Mouse (Mus musculus) embryo, embryonic 11.5 days (tissue): ENCODE measurements around the gene Paqr4.

ENCODE experiments used
- DNase-seq: peaks from one replicate; pipeline ENCODE4 v3.0.0-alpha.2; 2012; ENCODE audit warnings: low read depth, low spot score

Paqr4 gene

DNA sequence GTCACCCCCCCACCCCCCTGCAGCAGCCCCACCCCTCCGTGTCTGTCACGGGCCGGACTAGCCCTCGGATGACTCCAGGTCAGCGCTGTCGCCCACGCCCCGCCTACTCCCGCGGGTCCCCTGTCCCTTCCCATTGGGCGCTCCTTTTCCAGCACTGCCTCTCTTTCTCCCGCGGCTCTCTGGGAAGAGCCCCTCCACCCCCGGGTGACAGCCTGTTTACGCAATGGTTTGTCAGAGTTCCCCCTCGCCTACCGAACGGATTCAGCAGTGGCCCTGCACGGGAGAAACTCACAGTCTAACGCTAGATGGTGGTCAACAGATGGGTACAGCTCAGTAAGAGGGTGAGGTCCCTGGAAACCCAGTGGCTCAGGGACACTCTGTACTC is 13.9 kb downstream of the Paqr4 start:
- peak; percentile 59 for DNase-seq

DNA sequence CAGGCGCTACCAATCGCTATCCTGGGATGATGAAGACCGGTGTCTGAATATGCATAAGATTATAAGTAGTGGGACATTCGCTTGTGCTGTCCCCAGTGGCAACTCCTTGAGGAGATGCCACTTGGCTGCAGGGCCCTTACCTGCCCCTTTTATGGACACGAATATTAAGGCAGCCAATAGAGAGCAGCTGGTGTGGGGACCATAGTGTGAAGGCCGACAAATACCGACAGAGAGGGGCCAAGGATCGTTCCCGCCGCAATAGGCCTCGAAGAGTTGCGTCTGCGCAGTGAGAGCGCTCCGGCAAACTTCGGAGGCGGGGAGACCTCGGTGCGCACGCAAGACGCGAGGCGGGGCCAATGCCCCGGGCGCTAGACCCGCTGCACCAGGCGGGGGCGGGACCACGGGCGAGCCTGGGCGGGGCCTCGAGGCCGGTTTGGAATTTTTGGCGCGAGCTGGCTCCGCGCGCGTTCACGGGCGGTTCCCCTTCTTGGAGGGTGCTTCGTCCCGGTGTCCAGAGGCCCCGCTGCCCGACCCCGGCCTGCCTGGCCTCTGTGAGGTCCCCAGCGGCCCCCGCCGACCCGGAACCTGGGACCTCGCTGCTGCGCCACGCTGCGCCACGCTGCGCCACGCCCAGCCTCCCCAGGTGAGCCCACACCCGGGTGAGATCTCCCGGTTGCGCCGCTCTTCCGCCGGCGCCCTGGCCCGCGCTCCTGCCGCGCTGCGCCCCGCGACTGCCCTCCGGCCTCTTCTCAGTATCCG is 14.5 kb downstream of the Paqr4 start, which contains the start of gene Pkmyt1:
TSS of gene Pkmyt1 (plus strand) at position 338 of the 759 bp plus-strand sequence.
- DNase-seq: peak; percentile 91

DNA sequence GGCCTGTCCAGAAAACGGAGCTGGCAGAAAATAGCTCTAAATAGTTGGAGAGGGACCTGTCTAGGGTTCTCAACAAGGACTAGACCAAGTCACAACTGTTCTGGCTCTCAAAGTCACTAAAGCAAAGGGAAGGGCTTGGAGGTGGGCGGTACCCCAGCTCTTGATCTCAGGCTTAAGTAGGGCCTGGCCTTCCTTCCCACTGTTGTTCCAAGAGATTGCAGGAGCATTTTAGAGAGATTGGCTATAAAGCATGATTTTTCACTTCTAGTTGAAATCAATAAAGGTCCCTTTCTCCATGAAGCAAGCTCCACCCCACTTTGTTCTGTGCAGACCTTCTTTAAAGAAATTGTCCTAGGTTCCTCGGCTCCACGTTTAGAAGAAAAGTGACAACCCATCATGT is 15.2 kb downstream of the Paqr4 start:
- DNase-seq: no peak

DNA sequence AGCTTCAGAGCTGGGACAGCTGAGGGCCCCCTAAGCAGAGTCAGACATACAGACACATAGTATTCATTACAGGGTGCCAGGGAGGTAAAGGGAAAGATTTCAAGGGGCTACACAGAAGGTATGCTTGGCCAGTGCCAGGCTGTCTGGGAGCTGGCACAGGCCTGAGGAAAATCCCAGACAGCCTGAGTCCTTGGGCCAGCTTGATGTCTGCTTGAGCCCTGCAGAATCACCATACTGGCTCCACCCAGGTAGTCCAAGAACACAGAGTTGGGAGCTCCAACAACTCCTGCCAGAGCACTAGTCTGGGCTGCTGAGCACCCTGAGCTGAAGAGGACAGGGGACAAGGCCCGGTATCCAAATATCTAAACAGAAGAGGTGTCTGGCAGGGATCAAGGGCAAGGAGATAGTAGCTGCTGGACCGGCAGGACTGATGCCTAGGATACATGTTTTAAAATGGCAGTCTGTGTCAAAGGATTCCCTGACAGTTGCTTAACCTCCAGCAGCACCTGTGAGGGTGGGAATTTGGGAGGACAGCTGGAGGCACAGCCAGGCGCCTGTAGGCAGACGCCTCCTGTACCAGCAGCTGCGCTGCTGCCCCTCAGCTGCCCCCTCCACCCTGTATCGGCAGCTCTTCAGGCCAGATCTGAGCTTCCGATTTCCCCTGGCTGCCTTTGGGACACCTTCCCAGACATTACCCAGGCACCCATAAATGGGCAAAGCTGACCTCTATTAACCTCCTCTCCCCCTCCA is 18.1 kb downstream of the Paqr4 start, which contains the start of gene 1520401A03Rik:
TSS of gene 1520401A03Rik (minus strand) at position 408 of the 750 bp plus-strand sequence.
- no peak for DNase-seq

DNA sequence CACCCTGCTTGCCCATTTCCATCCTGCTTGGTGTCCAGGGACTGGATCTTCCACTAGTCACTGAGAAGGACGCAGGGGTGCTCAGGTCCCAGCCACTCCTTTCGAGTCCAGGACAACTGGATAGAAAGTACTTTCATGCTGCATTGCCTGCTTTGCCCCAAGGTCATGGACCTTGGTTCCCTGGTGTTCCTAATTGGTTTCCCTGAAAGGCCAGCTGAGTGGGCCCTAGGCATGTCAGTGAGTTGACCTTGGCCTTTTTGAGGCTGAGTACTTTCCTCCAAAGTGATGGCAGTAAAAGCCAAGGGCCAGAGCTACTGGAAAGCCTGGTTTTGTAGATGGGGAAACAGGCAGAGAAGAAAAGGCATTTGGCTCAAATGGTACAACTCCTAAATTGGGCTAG is 18.8 kb downstream of the Paqr4 start:
- DNase-seq: no peak

DNA sequence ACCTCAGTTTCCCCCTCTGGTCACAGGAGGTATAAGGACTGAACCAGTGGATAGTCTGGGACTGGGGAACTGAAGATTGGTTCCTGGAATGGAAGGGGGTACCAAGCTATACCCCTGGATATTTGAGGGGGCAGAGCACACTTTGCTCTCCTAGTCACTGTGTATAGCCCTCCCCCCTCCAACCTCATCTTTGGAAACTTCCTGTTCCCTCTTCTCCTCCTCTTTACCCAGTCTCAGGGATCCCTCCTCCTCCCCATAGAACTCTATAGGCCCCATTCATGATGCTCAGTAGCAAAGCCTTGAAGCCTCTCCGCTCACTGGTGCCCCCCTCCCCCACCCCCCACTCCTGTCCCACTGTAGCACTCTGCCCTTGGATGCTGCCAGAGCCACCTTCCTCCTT is 21.2 kb downstream of the Paqr4 start:
- no peak for DNase-seq

DNA sequence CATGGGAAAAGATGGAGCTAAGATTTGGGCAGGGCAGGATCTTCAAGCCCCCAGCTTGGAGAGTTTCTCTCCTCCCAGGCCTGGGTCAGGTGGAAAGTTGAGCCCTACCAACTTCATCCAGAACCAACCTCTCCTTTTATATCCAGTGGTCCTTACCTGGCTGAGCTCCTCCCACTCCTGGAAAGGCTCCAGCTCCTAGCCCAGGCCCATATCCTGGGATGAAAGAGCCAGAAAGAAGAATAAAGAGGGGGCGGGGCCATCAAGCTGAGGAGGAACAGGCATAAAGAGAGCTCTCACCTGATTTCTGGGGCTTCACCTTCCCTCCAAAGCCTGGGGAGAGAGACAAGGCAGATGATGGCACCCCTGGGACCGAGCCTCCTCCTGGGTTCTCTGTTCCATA is 23.7 kb downstream of the Paqr4 start:
- no peak for DNase-seq

DNA sequence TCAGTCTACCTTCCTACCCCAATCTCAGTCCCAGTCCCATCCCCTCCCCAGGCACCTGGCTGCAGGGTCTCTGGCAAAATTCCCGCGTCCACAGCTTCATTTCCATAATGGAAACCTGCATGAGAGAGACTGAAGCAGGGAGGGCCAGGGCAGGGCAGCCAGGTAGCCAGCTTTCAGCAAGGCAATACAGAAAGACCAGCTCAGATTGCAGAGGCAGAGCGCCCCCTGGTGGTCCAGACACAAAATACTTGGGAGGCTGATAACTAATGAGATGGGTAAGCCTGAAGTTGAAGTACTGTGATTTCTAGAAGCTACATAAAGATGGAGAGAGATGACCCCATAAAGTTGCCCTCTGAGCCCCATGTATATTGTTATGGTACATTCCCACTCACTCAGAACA is 34.5 kb downstream of the Paqr4 start:
- DNase-seq: peak; percentile 54

DNA sequence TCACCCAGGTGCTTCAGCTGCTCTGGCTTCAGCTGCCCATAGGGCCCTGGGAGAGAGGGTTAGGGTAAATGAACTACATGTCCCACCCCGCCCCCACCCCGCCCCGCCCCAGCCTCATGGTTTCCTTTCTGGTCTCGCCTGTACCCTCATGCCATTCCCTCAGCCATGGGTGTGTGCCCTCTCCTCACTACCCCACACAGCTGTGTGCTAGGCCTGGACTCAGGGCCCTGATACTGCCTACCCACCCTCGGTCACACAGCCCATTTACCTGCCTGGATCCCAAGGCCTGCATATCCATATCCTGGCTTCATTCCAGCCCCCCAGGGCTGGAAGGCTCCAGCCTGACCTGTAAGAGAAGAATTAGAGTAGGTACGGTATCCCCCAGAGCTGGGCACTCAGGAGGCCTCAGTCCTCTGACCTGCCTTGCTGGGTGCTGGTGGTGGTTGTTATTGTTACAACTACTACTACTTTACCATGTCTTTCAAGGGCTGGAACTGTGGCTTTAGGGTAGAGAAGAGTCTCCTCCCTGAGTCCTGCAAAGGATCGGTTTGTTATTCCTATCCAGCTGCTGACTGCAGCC is 35.1 kb downstream of the Paqr4 start:
- no peak for DNase-seq

DNA sequence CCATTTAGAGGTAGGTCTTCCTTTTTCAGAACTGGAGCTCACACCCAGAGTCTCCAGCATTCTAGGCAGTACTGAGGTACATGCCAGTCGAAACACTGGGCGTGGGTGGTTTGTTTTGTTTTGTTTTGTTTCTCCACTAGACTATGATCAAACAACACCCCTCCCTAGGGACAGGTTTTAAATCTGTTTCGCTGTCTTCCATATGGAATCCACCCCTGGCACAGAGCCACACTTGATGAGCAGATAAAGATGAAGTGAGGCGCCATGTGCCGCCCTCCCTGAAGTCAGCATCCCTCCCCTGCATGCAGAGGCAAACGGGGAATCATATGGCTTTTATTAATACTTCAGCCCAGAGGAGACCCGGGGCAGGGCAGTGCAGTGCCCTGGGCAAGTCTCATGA is 35.9 kb downstream of the Paqr4 start:
- no peak for DNase-seq

DNA sequence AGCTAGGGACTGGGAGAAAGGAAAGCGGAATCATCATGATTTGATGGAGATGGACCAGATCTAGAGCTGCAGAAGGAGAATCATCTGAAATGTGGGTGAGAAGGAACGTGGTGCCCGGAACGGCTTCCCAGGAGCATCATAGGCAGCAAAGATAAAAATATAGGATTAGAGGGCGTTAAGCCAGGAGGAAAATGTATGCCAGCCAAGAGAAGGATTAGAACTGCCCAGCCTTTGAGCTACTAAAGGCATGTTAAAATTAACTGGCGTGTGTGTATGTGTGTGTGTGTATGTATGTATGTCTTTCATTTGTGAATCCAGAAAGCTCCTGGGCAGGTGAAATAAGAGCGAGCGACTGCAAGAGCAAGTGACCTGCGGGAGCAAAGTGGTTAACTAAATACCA is 37.4 kb downstream of the Paqr4 start:
- DNase-seq: no peak

DNA sequence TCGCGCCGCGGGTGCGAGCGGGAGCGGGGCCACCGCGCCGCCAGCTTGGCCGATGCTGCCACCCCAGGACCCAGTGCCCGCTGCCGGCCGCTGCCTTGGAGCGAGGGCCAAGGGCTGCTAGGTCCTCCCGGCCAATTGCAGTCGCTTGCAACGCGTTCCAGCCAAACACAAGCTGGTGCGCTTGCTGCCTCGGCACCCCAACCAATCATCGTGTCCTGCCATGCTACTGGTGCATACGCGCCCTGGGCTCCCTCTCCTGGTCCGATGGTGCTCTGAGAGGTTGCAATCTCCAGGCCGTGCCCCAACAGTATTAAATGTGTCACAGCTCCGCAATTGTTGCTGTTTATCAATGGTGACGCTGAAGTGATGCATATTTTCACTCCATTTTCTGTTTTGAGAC is 40.6 kb downstream of the Paqr4 start:
- peak; percentile 83 for DNase-seq

DNA sequence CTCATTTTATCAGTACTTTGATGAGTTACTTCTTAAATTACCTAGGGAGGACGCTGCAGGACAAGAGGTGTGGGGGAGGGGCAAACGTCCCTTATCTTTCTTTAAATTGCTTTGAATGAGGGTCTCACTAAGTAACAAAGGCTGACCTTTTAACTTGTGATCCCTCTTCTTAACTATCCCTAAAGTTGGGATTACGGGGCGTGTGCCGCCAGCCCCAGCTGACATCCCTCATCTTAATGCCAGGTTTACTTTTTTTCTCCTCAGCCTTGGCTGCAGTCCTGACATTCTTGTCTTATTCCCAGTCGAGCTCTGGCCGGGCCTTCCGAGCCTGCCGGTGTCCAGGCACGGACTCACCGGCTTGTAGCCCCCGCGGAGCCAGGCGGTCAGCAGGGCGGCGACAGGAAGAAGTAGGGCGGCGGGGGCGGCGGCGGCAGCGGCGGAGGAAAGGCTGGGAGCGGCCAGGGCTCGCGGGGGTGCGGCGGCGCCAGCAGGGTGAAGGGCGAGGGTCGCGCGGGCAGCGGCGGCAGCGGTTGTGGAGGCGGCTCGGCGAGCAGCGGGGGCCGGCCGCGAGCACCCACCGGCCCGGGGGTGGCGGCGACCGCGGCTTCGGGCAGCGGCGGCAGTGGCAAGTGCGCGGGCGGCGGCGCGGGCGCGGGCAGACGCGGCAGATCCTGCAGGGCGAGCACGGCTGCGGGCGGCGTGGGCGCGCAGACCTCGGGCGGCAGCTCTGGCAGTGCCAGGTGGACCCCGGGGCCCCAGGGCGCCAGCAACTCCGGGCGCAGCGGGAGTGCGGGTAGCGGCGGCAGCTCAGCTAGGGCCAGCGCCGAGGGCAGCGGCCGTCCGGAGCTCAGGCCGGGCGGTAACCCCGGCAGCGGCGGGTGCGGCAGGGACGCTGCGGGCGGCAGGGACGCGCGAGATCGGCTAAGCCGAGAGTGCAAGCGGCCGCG is 41.3 kb downstream of the Paqr4 start:
- no peak for DNase-seq

DNA sequence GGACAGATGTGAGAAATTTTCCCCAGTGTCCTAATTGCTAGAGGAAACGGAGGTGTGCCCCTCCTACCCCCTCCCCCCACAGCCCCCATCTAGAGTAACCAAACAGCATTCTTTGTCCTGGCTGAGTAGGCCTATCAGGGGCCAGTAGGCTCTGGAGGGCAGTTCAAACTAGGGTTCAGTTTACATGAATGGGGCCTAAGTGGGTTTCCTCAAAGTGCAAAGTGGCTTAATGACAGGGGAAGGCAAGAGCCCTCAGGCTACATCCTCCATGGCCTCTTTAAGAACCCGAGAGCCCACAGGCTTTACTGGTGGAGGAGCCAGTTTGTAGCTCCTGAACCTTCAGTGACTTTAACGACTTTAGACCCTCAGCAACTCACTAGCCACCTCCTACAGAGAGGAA is 44.9 kb downstream of the Paqr4 start:
- DNase-seq: no peak

DNA sequence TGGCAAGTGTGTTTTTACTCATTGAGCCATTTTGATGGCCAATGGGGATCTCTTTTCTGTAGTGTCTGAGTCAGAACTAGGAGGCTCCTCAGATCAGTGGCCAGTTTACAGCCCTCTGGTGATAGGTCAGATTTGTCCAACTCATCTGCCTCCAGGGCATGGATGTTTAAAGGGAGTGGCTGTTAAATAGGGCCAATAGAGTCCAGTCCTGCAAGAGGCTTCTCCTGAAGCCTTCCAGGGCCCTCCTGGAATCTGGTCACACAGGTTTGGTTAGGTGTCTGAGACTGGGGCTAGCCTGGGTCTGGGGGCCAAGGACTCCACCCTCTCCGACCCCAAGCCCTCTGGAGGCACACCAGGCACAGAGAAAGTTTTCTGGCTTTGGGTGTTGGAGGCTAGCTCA is 46.2 kb downstream of the Paqr4 start:
- no peak for DNase-seq
